Mouse (Mus musculus) forebrain, embryonic 10.5 days (tissue): ENCODE measurements at regions not wholly inside any gene's neighbourhood (a gene's known extent, or its start where the extent isn't known, plus 50 kb on each side); places are given as distances from the start of the nearest gene placed in this dataset.

Source experiments
- DNase-seq: peaks from one replicate; pipeline ENCODE4 v3.0.0-alpha.2; 2017; ENCODE audit warnings: low spot score; ENCODE audit errors: extremely low spot score
- H3K27ac ChIP-seq: fragments of 300-500 bp; sonication (generic); 2 replicates; pipeline ENCODE4 v1.5.1; 2016; ENCODE audit warnings: mild to moderate bottlenecking
- H3K27me3 ChIP-seq: fragments of 300-500 bp; sonication (generic); 2 replicates; pipeline ENCODE4 v1.6.1; 2016; ENCODE audit warnings: mild to moderate bottlenecking; ENCODE audit not compliant: poor library complexity, severe bottlenecking
- H3K36me3 ChIP-seq: fragments of 300-500 bp; sonication (generic); replicated peaks from 2 replicates; pipeline ENCODE4 v1.6.1; 2016; ENCODE audit warnings: mild to moderate bottlenecking, moderate library complexity
- H3K4me1 ChIP-seq: fragments of 300-500 bp; sonication (generic); 2 replicates; pipeline ENCODE4 v1.6.1; 2016
- H3K4me3 ChIP-seq: fragments of 300-500 bp; sonication (generic); 2 replicates; pipeline ENCODE4 v1.5.1; 2016; ENCODE audit warnings: mild to moderate bottlenecking, moderate library complexity
- H3K9me3 ChIP-seq: fragments of 300-500 bp; sonication (generic); 2 replicates; pipeline ENCODE4 v1.6.1; 2016; ENCODE audit warnings: mild to moderate bottlenecking, moderate library complexity
- WGBS: fragments of 180-500 bp; shearing (Covaris S2); methylation state at CpG from one replicate; pipeline ENCODE4 v1.1.7; 2016; 5-methylcytosine and 5-hydroxymethylcytosine counted together

GRCm38 (mm10) chr5:85772660-85773059 is 292.7 kb downstream of the Cenpc1 start:
- H3K27me3 ChIP-seq: no peaks in the 10 kb centered on the region
- WGBS: 96% methylated on average over 4 of the region's 4 CpGs
- peaks cover 6% of the 10 kb centered on the region for H3K4me1 ChIP-seq
- H3K9me3 ChIP-seq: no peaks in the 10 kb centered on the region
- H3K36me3 ChIP-seq: no peaks in the 10 kb centered on the region
- H3K27ac ChIP-seq: peak overlapping the region; percentile 60; the same call in 1 of the 2 replicates
- no peak for DNase-seq
- no peak overlapping the region for H3K4me3 ChIP-seq

- 58% methylated on average over 4 of the region's 4 CpGs for WGBS
- Histone ChIP-seq H3K4me1 (peaks cover 6% of the 10 kb centered on the region), H3K4me3 (no peak overlapping the region), H3K27ac (peak overlapping the region; percentile 60; the same call in 1 of the 2 replicates), H3K36me3 (no peaks in the 10 kb centered on the region), H3K9me3 (no peaks in the 10 kb centered on the region), H3K27me3 (no peaks in the 10 kb centered on the region)
- no peak for DNase-seq
These were observed 293.3 kb downstream of the Cenpc1 start for GRCm38 (mm10) chr5:85772086-85772485.

DNA sequence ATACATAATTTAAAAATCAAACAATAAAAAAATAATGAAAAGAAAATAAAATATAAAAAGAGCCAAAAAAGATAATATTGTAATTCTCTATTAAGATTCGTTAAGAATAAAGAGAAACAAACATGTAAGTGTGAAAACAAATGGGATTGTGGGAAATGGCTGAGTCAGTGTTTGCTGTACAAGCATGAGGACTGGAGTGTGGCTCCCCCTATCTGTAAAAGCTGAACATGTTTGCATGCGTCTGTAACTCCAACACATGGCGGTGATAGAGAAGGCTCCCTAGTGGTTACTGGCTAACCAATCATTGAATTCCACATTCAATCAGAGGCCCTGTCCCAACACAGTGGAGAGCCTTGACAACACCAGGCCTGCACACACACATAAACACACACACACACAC is 298.2 kb downstream of the Cenpc1 start:
- no peak for DNase-seq
- 90% methylated on average over 3 of the region's 3 CpGs for WGBS
- Histone ChIP-seq H3K4me3 (no peak overlapping the region), H3K27me3 (no peaks in the 10 kb centered on the region), H3K36me3 (no peaks in the 10 kb centered on the region), H3K4me1 (peaks cover 4% of the 10 kb centered on the region), H3K27ac (no peak overlapping the region), H3K9me3 (no peaks in the 10 kb centered on the region)

- no peak for DNase-seq
- Histone ChIP-seq H3K27ac (no peak overlapping the region), H3K9me3 (no peaks in the 10 kb centered on the region), H3K36me3 (no peaks in the 10 kb centered on the region), H3K27me3 (no peaks in the 10 kb centered on the region), H3K4me3 (no peak overlapping the region), H3K4me1 (no peaks in the 10 kb centered on the region)
- WGBS: 92% methylated on average over 8 of the region's 8 CpGs
These were observed 308.7 kb downstream of the Cenpc1 start for GRCm38 (mm10) chr5:85756716-85757115.

GRCm38 (mm10) chr5:85754227-85754626 is 311.2 kb downstream of the Cenpc1 start:
- no peak for DNase-seq
- no peaks in the 10 kb centered on the region for H3K36me3 ChIP-seq
- H3K4me3 ChIP-seq: no peak overlapping the region
- WGBS: 94% methylated on average over 12 of the region's 12 CpGs
- H3K9me3 ChIP-seq: no peaks in the 10 kb centered on the region
- no peak overlapping the region for H3K27ac ChIP-seq
- no peaks in the 10 kb centered on the region for H3K27me3 ChIP-seq
- H3K4me1 ChIP-seq: no peaks in the 10 kb centered on the region

DNA sequence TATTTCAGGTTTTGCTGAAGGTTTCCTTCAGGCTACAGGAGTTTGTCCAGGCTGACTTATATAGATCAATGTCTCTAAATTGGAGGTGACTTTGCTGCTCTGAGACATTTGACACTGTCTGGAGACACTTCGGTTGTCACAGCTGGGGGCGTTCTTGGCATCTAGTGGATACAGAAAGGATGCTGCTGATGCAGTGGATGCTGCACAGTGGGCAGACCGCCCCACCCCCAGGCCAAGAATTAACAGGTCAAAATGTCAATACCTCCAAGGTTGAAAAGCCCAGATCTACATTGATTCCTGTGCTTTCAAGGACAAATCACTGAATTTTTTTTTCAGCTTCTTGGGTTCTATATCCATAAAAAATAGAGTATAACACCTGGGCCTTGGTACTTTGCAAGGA is 312.3 kb downstream of the Cenpc1 start:
- Histone ChIP-seq H3K27ac (no peak overlapping the region), H3K27me3 (no peaks in the 10 kb centered on the region), H3K4me3 (no peak overlapping the region), H3K36me3 (no peaks in the 10 kb centered on the region), H3K9me3 (no peaks in the 10 kb centered on the region), H3K4me1 (no peaks in the 10 kb centered on the region)
- no peak for DNase-seq
- WGBS: 74% methylated on average over 3 of the region's 3 CpGs

DNA sequence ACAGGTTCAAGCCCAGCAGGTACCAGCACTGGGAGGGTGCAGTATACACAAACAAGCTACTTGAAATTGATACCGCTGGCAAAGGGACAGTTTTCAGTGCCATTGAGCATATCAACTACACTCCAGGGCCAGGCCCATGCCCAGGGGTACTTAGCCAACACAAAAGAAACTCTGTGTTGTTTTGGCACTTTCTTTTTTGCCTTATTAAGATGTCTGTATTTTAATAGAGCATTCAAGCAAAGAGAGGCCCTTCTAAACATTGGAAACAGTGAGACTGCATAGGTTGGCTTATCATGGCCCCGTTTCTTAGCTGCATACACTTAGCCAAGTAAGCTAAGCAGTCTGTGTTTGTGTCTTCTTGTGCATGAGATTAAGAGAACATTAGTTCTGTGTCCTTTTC is 313.7 kb downstream of the Cenpc1 start:
- H3K4me1 ChIP-seq: no peaks in the 10 kb centered on the region
- H3K9me3 ChIP-seq: no peaks in the 10 kb centered on the region
- no peak overlapping the region for H3K4me3 ChIP-seq
- no peaks in the 10 kb centered on the region for H3K27me3 ChIP-seq
- WGBS: 74% methylated on average over 2 of the region's 2 CpGs
- H3K36me3 ChIP-seq: no peaks in the 10 kb centered on the region
- H3K27ac ChIP-seq: no peak overlapping the region
- DNase-seq: no peak

DNA sequence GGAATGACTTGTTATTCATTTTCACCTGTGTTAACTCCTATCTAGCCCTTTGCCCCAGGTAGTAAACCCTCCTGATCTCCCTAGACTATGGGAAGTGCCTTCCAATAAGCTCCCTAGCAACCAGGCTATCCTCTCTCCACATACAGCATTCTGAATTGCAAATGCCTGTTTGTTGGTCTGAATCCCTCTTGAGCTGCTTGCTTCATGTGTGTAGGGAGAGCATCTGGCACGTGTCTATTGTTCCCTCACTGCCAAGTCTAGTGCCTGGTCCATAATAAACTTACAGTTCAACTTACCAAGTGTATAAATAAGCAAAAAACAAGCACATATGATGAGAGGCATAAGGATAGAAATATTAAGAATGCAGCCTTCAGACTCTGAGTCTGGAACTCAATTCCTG is 314.5 kb downstream of the Cenpc1 start:
- Histone ChIP-seq H3K27ac (no peak overlapping the region), H3K4me1 (no peaks in the 10 kb centered on the region), H3K4me3 (no peak overlapping the region), H3K27me3 (no peaks in the 10 kb centered on the region), H3K36me3 (no peaks in the 10 kb centered on the region), H3K9me3 (no peaks in the 10 kb centered on the region)
- 78% methylated on average over 1 of the region's 1 CpGs for WGBS
- DNase-seq: no peak

DNA sequence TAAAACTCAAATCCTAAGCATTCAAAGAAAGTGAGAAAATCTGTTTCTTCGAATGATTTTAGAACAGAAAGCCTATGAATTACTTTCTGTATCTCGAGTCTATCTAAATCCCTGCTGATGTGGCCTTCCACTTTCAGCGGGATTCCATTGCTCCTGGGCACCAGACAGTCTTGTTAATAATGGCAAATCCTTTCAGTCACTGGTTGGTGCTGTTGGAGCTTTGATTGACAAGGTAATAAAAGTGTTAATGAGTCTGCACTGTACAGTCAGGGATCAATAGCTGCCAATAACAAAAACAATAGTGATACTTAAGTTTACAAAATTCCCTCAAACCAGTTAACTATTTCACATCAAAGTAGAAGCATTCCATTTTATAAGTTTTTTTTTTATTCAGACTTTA is 335.8 kb downstream of the Cenpc1 start:
- Histone ChIP-seq H3K27ac (no peak overlapping the region), H3K4me3 (no peak overlapping the region), H3K36me3 (no peaks in the 10 kb centered on the region), H3K27me3 (no peaks in the 10 kb centered on the region), H3K4me1 (peaks cover 8% of the 10 kb centered on the region), H3K9me3 (no peaks in the 10 kb centered on the region)
- 55% methylated on average over 3 of the region's 3 CpGs for WGBS
- DNase-seq: no peak

- H3K4me1 ChIP-seq: peaks cover 19% of the 10 kb centered on the region
- H3K27me3 ChIP-seq: no peaks in the 10 kb centered on the region
- WGBS: 74% methylated on average over 9 of the region's 9 CpGs
- no peaks in the 10 kb centered on the region for H3K36me3 ChIP-seq
- H3K4me3 ChIP-seq: no peak overlapping the region
- H3K9me3 ChIP-seq: no peaks in the 10 kb centered on the region
- peak overlapping the region; percentile 44; the same call in 1 of the 2 replicates for H3K27ac ChIP-seq
- no peak for DNase-seq
These were observed 358.0 kb downstream of the Cenpc1 start for GRCm38 (mm10) chr5:85707345-85707744.

- Histone ChIP-seq H3K27ac (peak overlapping the region; percentile 68; the same call in 1 of the 2 replicates), H3K9me3 (no peaks in the 10 kb centered on the region), H3K4me3 (no peak overlapping the region), H3K4me1 (peaks cover 19% of the 10 kb centered on the region), H3K36me3 (no peaks in the 10 kb centered on the region), H3K27me3 (no peaks in the 10 kb centered on the region)
- DNase-seq: no peak
- WGBS: 30% methylated on average over 1 of the region's 1 CpGs
These were observed 358.8 kb downstream of the Cenpc1 start for GRCm38 (mm10) chr5:85706598-85706997.

DNA sequence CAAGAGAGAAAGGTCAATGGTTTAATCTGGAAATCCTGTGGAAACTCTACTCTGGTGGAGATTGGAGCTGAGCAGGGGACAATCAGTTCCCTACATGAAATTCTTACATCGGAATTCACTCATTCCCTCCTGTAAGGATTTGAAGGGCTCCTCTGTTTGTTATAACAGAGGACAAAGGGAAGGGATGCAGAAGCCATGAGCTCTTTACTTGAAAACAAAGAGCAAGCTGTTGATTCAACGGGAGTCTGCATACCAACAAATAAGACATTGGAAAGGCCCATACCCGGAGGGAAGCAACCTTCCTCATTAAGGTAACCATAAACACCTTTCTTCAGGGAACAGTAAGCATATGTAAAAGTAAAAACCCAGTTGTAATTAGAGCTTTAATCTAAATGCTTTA is 359.3 kb downstream of the Cenpc1 start:
- H3K27ac ChIP-seq: peak overlapping the region; percentile 68
- no peak overlapping the region for H3K4me3 ChIP-seq
- no peaks in the 10 kb centered on the region for H3K27me3 ChIP-seq
- no peak for DNase-seq
- no peaks in the 10 kb centered on the region for H3K9me3 ChIP-seq
- peaks cover 19% of the 10 kb centered on the region for H3K4me1 ChIP-seq
- H3K36me3 ChIP-seq: no peaks in the 10 kb centered on the region
- 4% methylated on average over 3 of the region's 3 CpGs for WGBS

GRCm38 (mm10) chr5:85677872-85678271 is 387.5 kb downstream of the Cenpc1 start:
- Histone ChIP-seq H3K27me3 (no peaks in the 10 kb centered on the region), H3K27ac (no peak overlapping the region), H3K4me3 (no peak overlapping the region), H3K9me3 (no peaks in the 10 kb centered on the region), H3K4me1 (no peaks in the 10 kb centered on the region), H3K36me3 (no peaks in the 10 kb centered on the region)
- 93% methylated on average over 4 of the region's 4 CpGs for WGBS
- DNase-seq: no peak

DNA sequence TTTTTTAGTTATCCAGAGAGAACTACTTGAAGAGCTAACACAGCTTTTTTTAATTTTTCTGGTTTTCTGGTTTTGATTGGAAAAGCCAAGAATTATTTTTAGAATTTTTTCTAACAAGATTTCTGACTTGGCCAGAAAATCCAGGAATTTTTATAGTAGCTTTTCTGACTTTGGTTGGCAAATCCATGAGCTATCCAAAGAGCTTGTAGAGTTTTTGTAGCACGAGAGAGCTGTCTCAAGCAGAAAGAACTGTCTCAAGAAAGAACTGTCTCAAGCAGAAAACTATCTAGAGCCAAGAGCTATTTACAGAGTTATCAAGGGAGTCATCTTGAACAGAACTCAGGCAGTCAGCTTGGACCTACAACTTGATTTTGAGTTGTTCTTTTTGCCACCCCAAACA is 394.3 kb downstream of the Cenpc1 start:
- Histone ChIP-seq H3K4me1 (no peaks in the 10 kb centered on the region), H3K4me3 (no peak overlapping the region), H3K36me3 (no peaks in the 10 kb centered on the region), H3K27ac (no peak overlapping the region), H3K9me3 (no peaks in the 10 kb centered on the region), H3K27me3 (no peaks in the 10 kb centered on the region)
- 85% methylated on average over 1 of the region's 1 CpGs for WGBS
- no peak for DNase-seq
